Comparison of ENCODE assay signal across 9 mouse cellular contexts in genomic region chr19:61226928-61227854, GRCm38 (mm10). TPM values are rescaled to one million over a fixed set of nuclear protein-coding genes. Genes with fewer than 3 reads are reported as not detected.
DNase-seq lines count a peak whose midpoint lies in the region; ATAC-seq and TF ChIP-seq lines count a peak whose summit lies in the region.
"Had no signal": no experiment of that assay in that cellular context is flagged by ENCODE, and none has a peak within 500 bp of the region (broad histone marks: within the 10 kb centered on the region; RNA-seq: fewer than 3 reads in every experiment).

No protein-coding gene starts in this region.

- no peak for TF ChIP-seq CTCF in kidney, postnatal 0 days (IDR thresholded peaks at IDR 0.05; ENCODE audit: low read depth)

- peaks cover 9% of the 10 kb centered on the region; the same call in 1 of the 2 replicates for H3K27me3 ChIP-seq in heart, embryonic 13.5 days (replicated peaks)
- no peaks in the 10 kb centered on the region for H3K27me3 ChIP-seq in kidney, postnatal 0 days (ENCODE audit: insufficient read depth, low read length)
- H3K27me3 ChIP-seq in liver, embryonic 11.5 days (replicated peaks; ENCODE audit: control insufficient read depth, insufficient read depth, low read length) = no peaks in the 10 kb centered on the region
- H3K27me3 ChIP-seq in splenic B cell, adult 2 months (ENCODE audit: control insufficient read depth, insufficient read depth, low read length, poor library complexity, severe bottlenecking) = no peaks in the 10 kb centered on the region

- H3K9me3 ChIP-seq in heart, embryonic 13.5 days = 0 out of 2 replicates have a peak, but pooled peaks cover 12% of the 10 kb centered on the region
- no peaks in the 10 kb centered on the region for H3K9me3 ChIP-seq in kidney, postnatal 0 days (replicated peaks; ENCODE audit: low read length)
- no peaks in the 10 kb centered on the region for H3K9me3 ChIP-seq in liver, embryonic 11.5 days (ENCODE audit: control insufficient read depth, low read length)

- peak overlapping the region; percentile 38; the same call in 1 of the 2 replicates for H3K27ac ChIP-seq in brown adipose tissue, adult 24 weeks (replicated peaks; ENCODE audit: low read depth, low read length)
- peak overlapping the region; percentile 84 for H3K27ac ChIP-seq in heart, embryonic 13.5 days (replicated peaks)
- H3K27ac ChIP-seq in kidney, postnatal 0 days = peak overlapping the region; percentile 90
- peak overlapping the region; percentile 85 for H3K27ac ChIP-seq in liver, embryonic 11.5 days (ENCODE audit: low read depth, low read length)

- ATAC-seq in heart, embryonic 13.5 days (ENCODE audit: extremely low read depth, insufficient number of reproducible peaks, low FRiP score, low TSS enrichment) = peak; percentile 59
- peak; percentile 86 for ATAC-seq in kidney, postnatal 0 days (replicated peaks; ENCODE audit: low FRiP score, low read depth)
- peak; percentile 87 for ATAC-seq in liver, embryonic 11.5 days (replicated peaks; ENCODE audit: low FRiP score)

- H3K4me1 ChIP-seq in brown adipose tissue, adult 24 weeks (ENCODE audit: control insufficient read depth, insufficient read depth, insufficient read length, low read length) = no peaks in the 10 kb centered on the region; the same call in 1 of the 2 replicates
- peaks cover 7% of the 10 kb centered on the region; the same call in 1 of the 2 replicates for H3K4me1 ChIP-seq in heart, embryonic 13.5 days
- H3K4me1 ChIP-seq in kidney, postnatal 0 days (replicated peaks; ENCODE audit: insufficient read depth, low read length) = no peaks in the 10 kb centered on the region
- H3K4me1 ChIP-seq in liver, embryonic 11.5 days (replicated peaks; ENCODE audit: control insufficient read depth, insufficient read depth, low read length) = 0 out of 2 replicates have a peak, but pooled peaks cover 3% of the 10 kb centered on the region

- peaks cover 8% of the 10 kb centered on the region for H3K36me3 ChIP-seq in heart, embryonic 13.5 days
- no peaks in the 10 kb centered on the region for H3K36me3 ChIP-seq in kidney, postnatal 0 days (ENCODE audit: insufficient read depth, low read length)
- no peaks in the 10 kb centered on the region for H3K36me3 ChIP-seq in liver, embryonic 11.5 days (ENCODE audit: control insufficient read depth, insufficient read depth, low read length)
- H3K36me3 ChIP-seq in splenic B cell, adult 2 months (ENCODE audit: control insufficient read depth, insufficient read depth, low read length, poor library complexity, severe bottlenecking) = no peaks in the 10 kb centered on the region

- DNase-seq in 416B (ENCODE audit: low read depth) = peak; percentile 89
- peak; percentile 58 for DNase-seq in fibroblast of lung, adult 2 months (ENCODE audit: low read depth)
- peak; percentile 98 for DNase-seq in kidney, postnatal 0 days (ENCODE audit: low spot score)
- peak; percentile 93 for DNase-seq in liver, embryonic 11.5 days (ENCODE audit: low spot score)
- DNase-seq in naive thymus-derived CD4-positive, alpha-beta T cell, adult 2 months (ENCODE audit: low read depth) = peak; percentile 93
- peak; percentile 98 for DNase-seq in splenic B cell, adult 2 months (ENCODE audit: low read depth, low spot score)

- H3K4me2 ChIP-seq in heart, embryonic 13.5 days = peak overlapping the region; percentile 71
- H3K4me2 ChIP-seq in kidney, postnatal 0 days (ENCODE audit: low read length) = peak overlapping the region; percentile 58
- H3K4me2 ChIP-seq in liver, embryonic 11.5 days = peak overlapping the region; percentile 79

- peak overlapping the region; percentile 60 for H3K4me3 ChIP-seq in brown adipose tissue, adult 24 weeks (ENCODE audit: insufficient read depth, low read depth, low read length)
- H3K4me3 ChIP-seq in heart, embryonic 13.5 days = peak overlapping the region; percentile 60
- peak overlapping the region; percentile 43 for H3K4me3 ChIP-seq in kidney, postnatal 0 days (replicated peaks; ENCODE audit: low read depth, low read length)
- peak overlapping the region; percentile 53 for H3K4me3 ChIP-seq in liver, embryonic 11.5 days (ENCODE audit: low read depth, low read length)

- peak overlapping the region; percentile 63 for H3K9ac ChIP-seq in heart, embryonic 13.5 days
- peak overlapping the region; percentile 44; the same call in 1 of the 2 replicates for H3K9ac ChIP-seq in kidney, postnatal 0 days (ENCODE audit: low read depth, low read length)
- H3K9ac ChIP-seq in liver, embryonic 11.5 days (ENCODE audit: low read depth, low read length) = peak overlapping the region; percentile 60

- 4% methylated on average over 59 of the region's 71 CpGs for WGBS in heart, embryonic 13.5 days
- 3% methylated on average over 69 of the region's 71 CpGs for WGBS in kidney, postnatal 0 days
- 3% methylated on average over 66 of the region's 71 CpGs for WGBS in liver, embryonic 11.5 days

RNA-seq across cellular contexts. Expression of gene Csf2ra, which starts 1.0 kb away (rescaled TPM):
- 5.4 and 5.9 TPM in 2 replicates for polyA plus RNA-seq in brown adipose tissue, adult 24 weeks (2012; ENCODE audit: insufficient read depth, insufficient read length, missing spikeins)
- polyA plus RNA-seq in heart, embryonic 13.5 days (2015; fragmentation: Nextera tagmentation; extraction: Ambion mirVana) = 33.5 and 35.2 TPM in 2 replicates
- polyA plus RNA-seq in kidney, postnatal 0 days (2015; fragmentation: Nextera tagmentation; extraction: Ambion mirVana) = 16.9 and 21.5 TPM in 2 replicates
- polyA plus RNA-seq in liver, embryonic 11.5 days (2014; fragmentation: Nextera tagmentation; extraction: Ambion mirVana) = 16.6 and 20.7 TPM in 2 replicates

RNA-seq across cellular contexts. Expression of gene Gm6020, which starts 43.5 kb away (rescaled TPM):
- polyA plus RNA-seq in brown adipose tissue, adult 24 weeks (2012; ENCODE audit: insufficient read depth, insufficient read length, missing spikeins) = not detected in 2 replicates
- not detected in 2 replicates for polyA plus RNA-seq in heart, embryonic 13.5 days (2015; fragmentation: Nextera tagmentation; extraction: Ambion mirVana)
- polyA plus RNA-seq in kidney, postnatal 0 days (2015; fragmentation: Nextera tagmentation; extraction: Ambion mirVana) = not detected in 2 replicates
- not detected in 2 replicates for polyA plus RNA-seq in liver, embryonic 11.5 days (2014; fragmentation: Nextera tagmentation; extraction: Ambion mirVana)
- polyA plus RNA-seq: C2C12 had no signal

RNA-seq across cellular contexts. Expression of gene Gm7102, which starts 51.1 kb away (rescaled TPM):
- polyA plus RNA-seq in brown adipose tissue, adult 24 weeks (2012; ENCODE audit: insufficient read depth, insufficient read length, missing spikeins) = not detected in 2 replicates
- 0.16 TPM in 1 of 2 replicates, not detected in the other for polyA plus RNA-seq in heart, embryonic 13.5 days (2015; fragmentation: Nextera tagmentation; extraction: Ambion mirVana)
- 0.13 and 0.15 TPM in 2 replicates for polyA plus RNA-seq in kidney, postnatal 0 days (2015; fragmentation: Nextera tagmentation; extraction: Ambion mirVana)
- polyA plus RNA-seq in liver, embryonic 11.5 days (2014; fragmentation: Nextera tagmentation; extraction: Ambion mirVana) = not detected in 2 replicates
- polyA plus RNA-seq: C2C12 had no signal

Comparison
In these comparisons a context has a peak if more than half of its experiments do, and no peak if none do; other contexts are left out.
1. Peak in every context shown above with its lines: DNase-seq, ATAC-seq, H3K4me3 ChIP-seq and H3K27ac ChIP-seq.
2. H3K27ac ChIP-seq: peak in every context shown above with its lines; median percentile 90 in kidney, postnatal 0 days; 85 in liver, embryonic 11.5 days; 84 in heart, embryonic 13.5 days; 38 in brown adipose tissue, adult 24 weeks.